Mouse (Mus musculus) liver, postnatal 0 days (tissue): ENCODE measurements around the gene Atp8a2.

Experiments used
- CTCF ChIP-seq: sonication (generic); IDR thresholded peaks from 2 replicates; pipeline ENCODE4 v1.5.1; 2016; ENCODE audit warnings: antibody characterized with exemption, low read depth
- EP300 ChIP-seq: IDR thresholded peaks from 2 replicates; pipeline ENCODE4 v1.6.1; 2016; ENCODE audit warnings: antibody characterized with exemption, low read depth, mild to moderate bottlenecking

- TF ChIP-seq CTCF (no peak), EP300 (no peak)
Measured at GRCm38 (mm10) chr14:59805683-59806082, 391.3 kb downstream of the Atp8a2 start.
